Mouse (Mus musculus) midbrain, embryonic 12.5 days (tissue): ENCODE results near the gene Rita1. TPM values are rescaled to one million over a fixed set of nuclear protein-coding genes. Genes with fewer than 3 reads are reported as not detected.

Source experiments
- ATAC-seq: fragments of 200-750 bp; cut with Nextera tagmentation; 2 replicates; pipeline ENCODE4 v1.8.0; 2017; ENCODE audit warnings: low read depth, moderate TSS enrichment, moderate library complexity; ENCODE audit not compliant: low FRiP score
- H3K27ac ChIP-seq: fragments of 300-500 bp; sonication (generic); replicated peaks from 2 replicates; pipeline ENCODE4 v1.5.1; 2016; ENCODE audit warnings: mild to moderate bottlenecking
- H3K27me3 ChIP-seq: fragments of 300-500 bp; sonication (generic); 2 replicates; pipeline ENCODE4 v1.6.1; 2016; ENCODE audit warnings: mild to moderate bottlenecking
- H3K36me3 ChIP-seq: fragments of 300-500 bp; sonication (generic); 2 replicates; pipeline ENCODE4 v1.6.1; 2016
- H3K4me1 ChIP-seq: fragments of 300-500 bp; sonication (generic); 2 replicates; pipeline ENCODE4 v1.6.1; 2016
- H3K4me2 ChIP-seq: fragments of 300-500 bp; sonication (generic); replicated peaks from 2 replicates; pipeline ENCODE4 v1.6.1; 2016; ENCODE audit warnings: mild to moderate bottlenecking, moderate library complexity
- H3K4me3 ChIP-seq: fragments of 300-500 bp; sonication (generic); 2 replicates; pipeline ENCODE4 v1.5.1; 2016; ENCODE audit warnings: mild to moderate bottlenecking
- H3K9ac ChIP-seq: fragments of 300-500 bp; sonication (generic); replicated peaks from 2 replicates; pipeline ENCODE4 v1.6.1; 2016; ENCODE audit warnings: mild to moderate bottlenecking, moderate library complexity
- H3K9me3 ChIP-seq: fragments of 300-500 bp; sonication (generic); 2 replicates; pipeline ENCODE4 v1.6.1; 2016; ENCODE audit warnings: mild to moderate bottlenecking
- WGBS: fragments of 180-500 bp; shearing (Covaris S2); methylation state at CpG from one replicate; pipeline ENCODE4 v1.1.7; 2016; 5-methylcytosine and 5-hydroxymethylcytosine counted together
- polyA plus RNA-seq: library from polyadenylated mRNA; unstranded; fragments of >200 nt; fragmentation: Nextera tagmentation; extraction: Ambion mirVana; gene quantifications from 2 replicates; pipeline ENCODE4 v1.2.1, GENCODE M21; 2016

Rita1 gene
- polyA plus RNA-seq, 1 experiment from 2014 or later, result 16.0 TPM

DNA sequence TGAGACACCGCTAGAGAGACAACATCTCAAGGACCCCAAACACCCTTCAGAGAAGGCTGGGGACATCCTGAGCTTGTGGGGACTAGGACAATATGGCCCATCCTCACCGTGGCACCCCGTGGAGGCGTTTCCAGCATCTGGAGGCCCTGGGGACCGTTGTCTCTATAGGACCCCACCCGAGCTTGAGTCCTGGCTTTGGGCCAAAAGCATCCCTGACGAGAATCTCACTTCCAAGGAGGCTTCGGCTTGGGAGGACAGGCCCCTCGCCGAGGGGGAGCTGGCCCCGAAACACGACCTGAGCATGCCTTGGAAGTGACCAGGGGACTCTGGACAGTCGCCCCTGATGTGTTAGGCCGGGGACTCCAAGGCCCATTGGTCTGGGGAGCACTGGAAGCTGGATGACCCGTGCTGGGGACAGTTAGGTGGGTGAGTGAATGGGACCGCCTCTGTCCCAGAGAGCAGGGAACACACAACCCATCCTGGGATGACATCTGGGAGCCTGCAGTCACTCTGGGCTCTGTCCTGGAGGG is 3.1 kb downstream of the Rita1 start:
- ATAC-seq, result no peak
- Histone ChIP-seq H3K9ac (no peak overlapping the region), H3K4me2 (no peak overlapping the region), H3K27me3 (no peaks in the 10 kb centered on the region), H3K9me3 (no peaks in the 10 kb centered on the region), H3K4me3 (no peak overlapping the region), H3K36me3 (peaks cover 17% of the 10 kb centered on the region; the same call in 1 of the 2 replicates), H3K4me1 (peaks cover 23% of the 10 kb centered on the region), H3K27ac (no peak overlapping the region)
- WGBS, result 88% methylated on average over 16 of the region's 16 CpGs

GRCm38 (mm10) chr5:120607335-120607734 is 5.1 kb downstream of the Rita1 start:
- Histone ChIP-seq H3K27ac (no peak overlapping the region), H3K36me3 (peaks cover 17% of the 10 kb centered on the region; the same call in 1 of the 2 replicates), H3K4me3 (no peak overlapping the region), H3K4me1 (peaks cover 16% of the 10 kb centered on the region), H3K9ac (no peak overlapping the region), H3K4me2 (no peak overlapping the region), H3K27me3 (no peaks in the 10 kb centered on the region), H3K9me3 (no peaks in the 10 kb centered on the region)
- 79% methylated on average over 3 of the region's 3 CpGs for WGBS
- ATAC-seq, result no peak

DNA sequence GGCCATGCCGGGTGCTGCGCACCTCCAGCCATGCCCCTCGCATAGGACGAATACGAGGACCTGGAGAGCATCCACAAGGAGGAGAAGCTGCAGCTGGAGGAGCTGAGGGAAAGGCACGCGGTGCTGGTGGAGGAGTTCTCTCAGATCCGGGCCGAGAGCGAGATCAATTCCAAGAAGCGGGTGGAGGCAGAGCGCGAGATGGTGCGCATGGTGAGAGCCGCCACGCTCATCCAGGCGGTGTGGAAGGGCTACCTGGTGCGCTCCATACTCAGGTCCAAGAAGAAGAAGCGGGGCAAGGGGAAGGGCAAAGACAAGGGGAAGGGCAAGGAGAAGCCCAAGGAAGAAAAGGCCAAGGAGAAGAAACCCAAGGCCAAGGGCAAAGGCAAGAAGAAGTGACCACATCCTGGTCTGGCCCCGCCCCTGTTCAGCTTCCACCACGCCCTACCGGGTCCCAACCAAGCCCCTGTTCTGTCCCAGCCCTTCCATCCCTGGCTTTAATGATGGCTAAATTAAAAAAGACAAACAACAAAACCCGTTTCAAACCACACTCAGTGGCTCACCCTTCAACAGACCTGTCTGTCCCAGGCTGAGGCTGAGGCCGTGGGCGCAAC is 5.7 kb downstream of the Rita1 start:
- no peaks in the 10 kb centered on the region for H3K27me3 ChIP-seq
- no peak for ATAC-seq
- no peaks in the 10 kb centered on the region for H3K9me3 ChIP-seq
- no peak overlapping the region for H3K27ac ChIP-seq
- H3K9ac ChIP-seq, result no peak overlapping the region
- no peak overlapping the region for H3K4me2 ChIP-seq
- 67% methylated on average over 25 of the region's 25 CpGs for WGBS
- H3K36me3 ChIP-seq, result peaks cover 17% of the 10 kb centered on the region; the same call in 1 of the 2 replicates
- no peak overlapping the region for H3K4me3 ChIP-seq
- H3K4me1 ChIP-seq, result peaks cover 14% of the 10 kb centered on the region

GRCm38 (mm10) chr5:120605688-120606087 is 6.7 kb downstream of the Rita1 start:
- H3K9ac ChIP-seq, result peak overlapping the region; percentile 60

DNA sequence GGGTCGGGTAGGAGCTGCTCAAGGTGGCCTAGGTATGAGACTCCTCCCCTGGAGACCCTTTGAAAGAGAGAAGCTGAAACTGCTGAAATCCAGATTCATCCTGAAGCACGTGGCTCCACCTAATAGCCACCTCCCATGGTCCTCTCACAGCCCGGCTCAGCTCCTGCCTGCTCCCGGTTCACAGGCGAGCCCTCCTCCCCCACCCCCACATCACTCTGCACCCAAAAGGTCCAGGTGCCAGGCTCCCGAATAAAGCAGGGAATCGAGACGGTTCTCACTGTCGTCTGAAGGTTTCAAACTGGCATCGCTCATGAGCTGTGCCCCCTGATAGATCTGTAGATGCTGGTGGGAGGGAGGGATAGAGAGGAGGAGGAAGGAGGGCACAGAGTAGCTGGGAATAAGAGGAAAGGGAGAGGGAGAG is 7.1 kb downstream of the Rita1 start:
- Histone ChIP-seq H3K27ac (peak overlapping the region; percentile 58), H3K9ac (peak overlapping the region; percentile 60), H3K4me1 (peaks cover 6% of the 10 kb centered on the region; the same call in 1 of the 2 replicates), H3K36me3 (peaks cover 17% of the 10 kb centered on the region; the same call in 1 of the 2 replicates), H3K4me2 (peak overlapping the region; percentile 65), H3K4me3 (peak overlapping the region; percentile 38), H3K9me3 (no peaks in the 10 kb centered on the region), H3K27me3 (no peaks in the 10 kb centered on the region)
- ATAC-seq, result peak; percentile 42; the same call in 1 of the 2 replicates
- 4% methylated on average over 10 of the region's 10 CpGs for WGBS

More at GRCm38 (mm10) chr5:120605688-120606087, 6.7 kb downstream of the Rita1 start:
- peak overlapping the region; percentile 58; the same call in 1 of the 2 replicates for H3K27ac ChIP-seq
- peak overlapping the region; percentile 65 for H3K4me2 ChIP-seq
- H3K4me3 ChIP-seq, result peak overlapping the region; percentile 38
- peak; percentile 64 for ATAC-seq
- peaks cover 17% of the 10 kb centered on the region; the same call in 1 of the 2 replicates for H3K36me3 ChIP-seq
- peaks cover 6% of the 10 kb centered on the region; the same call in 1 of the 2 replicates for H3K4me1 ChIP-seq
- H3K27me3 ChIP-seq, result no peaks in the 10 kb centered on the region
- no peaks in the 10 kb centered on the region for H3K9me3 ChIP-seq
- 3% methylated on average over 8 of the region's 8 CpGs for WGBS

GRCm38 (mm10) chr5:120604839-120605238 is 7.5 kb downstream of the Rita1 start:
- ATAC-seq, result no peak
- H3K4me3 ChIP-seq, result peak overlapping the region; percentile 38
- 4% methylated on average over 6 of the region's 6 CpGs for WGBS

GRCm38 (mm10) chr5:120603515-120603914 is 8.9 kb downstream of the Rita1 start:
- H3K4me3 ChIP-seq, result no peak overlapping the region
- no peak for ATAC-seq
- no peaks in the 10 kb centered on the region for H3K27me3 ChIP-seq
- WGBS, result 59% methylated on average over 7 of the region's 7 CpGs
- no peaks in the 10 kb centered on the region for H3K9me3 ChIP-seq
- H3K36me3 ChIP-seq, result peaks cover 4% of the 10 kb centered on the region; the same call in 1 of the 2 replicates
- H3K27ac ChIP-seq, result no peak overlapping the region
- H3K4me2 ChIP-seq, result no peak overlapping the region
- peaks cover 6% of the 10 kb centered on the region; the same call in 1 of the 2 replicates for H3K4me1 ChIP-seq
- H3K9ac ChIP-seq, result no peak overlapping the region

More at GRCm38 (mm10) chr5:120604839-120605238, 7.5 kb downstream of the Rita1 start:
- Histone ChIP-seq H3K4me2 (peak overlapping the region; percentile 65), H3K27me3 (no peaks in the 10 kb centered on the region), H3K36me3 (peaks cover 17% of the 10 kb centered on the region; the same call in 1 of the 2 replicates), H3K27ac (no peak overlapping the region), H3K9ac (no peak overlapping the region), H3K4me1 (peaks cover 6% of the 10 kb centered on the region; the same call in 1 of the 2 replicates), H3K9me3 (no peaks in the 10 kb centered on the region)

- Histone ChIP-seq H3K27ac (no peak overlapping the region), H3K9ac (no peak overlapping the region), H3K4me1 (peaks cover 6% of the 10 kb centered on the region; the same call in 1 of the 2 replicates), H3K27me3 (no peaks in the 10 kb centered on the region), H3K9me3 (no peaks in the 10 kb centered on the region), H3K4me2 (no peak overlapping the region), H3K36me3 (no peaks in the 10 kb centered on the region), H3K4me3 (no peak overlapping the region)
- no peak for ATAC-seq
- 96% methylated on average over 12 of the region's 12 CpGs for WGBS
Measured at GRCm38 (mm10) chr5:120602210-120602609, 10.2 kb downstream of the Rita1 start.

DNA sequence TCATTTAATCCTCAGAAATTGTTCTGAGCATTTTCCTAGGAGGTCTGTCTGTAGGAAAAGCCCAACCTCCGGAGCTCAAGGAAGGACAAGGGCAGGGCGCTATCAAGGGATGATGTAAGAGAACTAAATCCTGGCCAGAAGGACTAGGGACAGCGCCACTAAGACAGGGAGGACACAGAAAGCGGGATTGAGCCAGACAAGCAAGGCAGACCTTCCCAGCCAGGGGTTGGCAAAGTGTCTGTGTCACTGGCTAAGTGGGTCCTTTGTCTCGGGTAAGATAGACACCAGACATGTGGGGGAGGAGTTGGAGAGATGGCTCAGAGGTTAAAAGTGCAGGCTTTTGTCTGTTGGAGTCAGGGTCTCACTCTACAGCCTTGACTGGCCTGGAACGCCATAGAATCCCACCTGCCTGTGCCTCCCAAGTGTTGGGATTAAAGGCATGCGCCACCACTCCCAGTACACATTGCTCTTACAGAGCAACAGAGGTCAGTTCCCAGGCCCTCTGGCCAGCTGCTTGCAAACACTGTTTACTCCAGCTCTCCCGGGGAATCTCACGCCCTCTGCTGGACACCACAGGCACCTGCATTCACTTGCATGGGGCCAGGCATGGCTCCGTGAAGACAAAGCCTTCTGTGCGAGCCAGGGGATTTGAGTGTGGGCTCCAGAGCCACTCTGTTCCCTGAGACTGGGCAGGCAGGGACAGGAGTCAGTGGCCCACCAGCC is 11.3 kb downstream of the Rita1 start:
- Histone ChIP-seq H3K4me3 (no peak overlapping the region), H3K4me1 (peaks cover 6% of the 10 kb centered on the region; the same call in 1 of the 2 replicates), H3K9me3 (no peaks in the 10 kb centered on the region), H3K36me3 (no peaks in the 10 kb centered on the region), H3K9ac (no peak overlapping the region), H3K27me3 (no peaks in the 10 kb centered on the region), H3K4me2 (no peak overlapping the region), H3K27ac (no peak overlapping the region)
- 61% methylated on average over 11 of the region's 11 CpGs for WGBS
- no peak for ATAC-seq

DNA sequence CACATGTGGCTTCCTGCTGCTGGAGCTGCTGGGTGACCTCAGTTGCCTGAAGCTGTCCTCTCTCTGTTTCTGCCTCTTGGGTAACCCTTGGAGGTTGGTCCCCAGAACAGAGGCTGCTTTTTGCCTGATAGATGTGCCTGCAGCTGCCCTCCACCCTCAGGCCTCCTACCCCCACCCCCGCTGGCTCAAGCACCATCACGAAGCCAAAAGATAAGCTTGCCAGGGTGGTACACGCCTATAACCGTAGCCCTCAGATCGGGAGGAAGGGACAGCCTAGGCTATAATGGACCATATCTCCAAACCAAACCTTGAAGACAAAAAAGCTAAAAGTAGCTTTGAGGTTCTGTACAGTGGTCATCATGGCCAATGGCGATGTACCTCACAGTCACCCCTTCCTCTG is 12.8 kb downstream of the Rita1 start:
- no peak for ATAC-seq

GRCm38 (mm10) chr5:120594485-120594884 is 17.9 kb downstream of the Rita1 start:
- Histone ChIP-seq H3K4me2 (no peak overlapping the region), H3K27me3 (no peaks in the 10 kb centered on the region), H3K4me3 (no peak overlapping the region), H3K36me3 (no peaks in the 10 kb centered on the region), H3K9ac (no peak overlapping the region), H3K9me3 (no peaks in the 10 kb centered on the region), H3K27ac (no peak overlapping the region), H3K4me1 (no peaks in the 10 kb centered on the region; the same call in 1 of the 2 replicates)
- ATAC-seq, result no peak
- 84% methylated on average over 6 of the region's 6 CpGs for WGBS

More for the DNA sequence above, 12.8 kb downstream of the Rita1 start:
- Histone ChIP-seq H3K27ac (no peak overlapping the region), H3K27me3 (no peaks in the 10 kb centered on the region), H3K9ac (no peak overlapping the region), H3K4me1 (no peaks in the 10 kb centered on the region; the same call in 1 of the 2 replicates), H3K4me3 (no peak overlapping the region), H3K36me3 (no peaks in the 10 kb centered on the region), H3K9me3 (no peaks in the 10 kb centered on the region), H3K4me2 (no peak overlapping the region)
- WGBS, result 95% methylated on average over 6 of the region's 6 CpGs

DNA sequence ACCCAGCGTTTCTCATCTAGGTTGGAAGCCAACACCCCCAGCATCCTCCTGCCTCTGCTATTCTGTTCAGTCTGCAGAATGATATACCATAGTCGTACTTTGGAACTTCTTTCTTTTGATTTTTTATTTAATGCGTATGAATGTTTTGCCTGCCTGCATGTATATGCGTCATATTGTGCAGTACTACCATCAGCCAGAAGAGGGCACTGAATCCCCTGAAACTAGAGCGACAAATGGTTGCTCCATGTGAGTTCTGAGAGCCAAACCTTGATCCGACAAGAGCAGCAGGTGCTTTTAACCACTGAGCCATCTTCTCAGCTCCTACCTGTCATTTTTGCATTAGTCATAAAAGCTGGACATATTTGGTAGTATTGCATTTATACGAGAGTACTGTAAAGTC is 20.2 kb downstream of the Rita1 start:
- Histone ChIP-seq H3K4me1 (peaks cover 17% of the 10 kb centered on the region), H3K4me3 (no peak overlapping the region), H3K9me3 (no peaks in the 10 kb centered on the region), H3K36me3 (no peaks in the 10 kb centered on the region), H3K27me3 (peaks cover 8% of the 10 kb centered on the region; the same call in 1 of the 2 replicates), H3K27ac (no peak overlapping the region), H3K9ac (no peak overlapping the region), H3K4me2 (no peak overlapping the region)
- 63% methylated on average over 7 of the region's 7 CpGs for WGBS
- ATAC-seq, result no peak
